Mouse (Mus musculus): ENCODE data around the gene Jaml.

Gene Jaml

DNA sequence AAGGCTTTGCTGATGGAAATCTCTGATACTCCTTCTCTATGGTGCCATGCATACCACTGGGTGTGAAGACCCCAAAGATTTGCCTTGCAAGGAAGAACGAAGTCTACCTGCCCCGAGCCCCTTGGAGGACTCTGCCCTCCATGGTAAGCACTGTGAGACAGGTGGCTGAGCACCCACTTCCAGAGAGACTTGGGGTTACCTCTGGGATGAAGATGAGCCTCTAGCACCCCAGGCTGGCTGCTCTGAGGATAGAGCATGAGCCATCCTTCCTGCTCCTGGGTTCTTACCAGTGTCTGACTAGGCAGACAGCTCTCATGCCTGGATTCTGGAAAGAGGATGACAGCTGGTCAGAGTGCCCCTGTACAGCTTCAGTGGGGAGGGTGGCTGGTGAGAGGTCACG is 51.1 kb downstream of the Jaml start:
- no peak for TF ChIP-seq GATA4 (IDR thresholded peaks at IDR 0.05; ENCODE audit: insufficient replicate concordance, low read length)

DNA sequence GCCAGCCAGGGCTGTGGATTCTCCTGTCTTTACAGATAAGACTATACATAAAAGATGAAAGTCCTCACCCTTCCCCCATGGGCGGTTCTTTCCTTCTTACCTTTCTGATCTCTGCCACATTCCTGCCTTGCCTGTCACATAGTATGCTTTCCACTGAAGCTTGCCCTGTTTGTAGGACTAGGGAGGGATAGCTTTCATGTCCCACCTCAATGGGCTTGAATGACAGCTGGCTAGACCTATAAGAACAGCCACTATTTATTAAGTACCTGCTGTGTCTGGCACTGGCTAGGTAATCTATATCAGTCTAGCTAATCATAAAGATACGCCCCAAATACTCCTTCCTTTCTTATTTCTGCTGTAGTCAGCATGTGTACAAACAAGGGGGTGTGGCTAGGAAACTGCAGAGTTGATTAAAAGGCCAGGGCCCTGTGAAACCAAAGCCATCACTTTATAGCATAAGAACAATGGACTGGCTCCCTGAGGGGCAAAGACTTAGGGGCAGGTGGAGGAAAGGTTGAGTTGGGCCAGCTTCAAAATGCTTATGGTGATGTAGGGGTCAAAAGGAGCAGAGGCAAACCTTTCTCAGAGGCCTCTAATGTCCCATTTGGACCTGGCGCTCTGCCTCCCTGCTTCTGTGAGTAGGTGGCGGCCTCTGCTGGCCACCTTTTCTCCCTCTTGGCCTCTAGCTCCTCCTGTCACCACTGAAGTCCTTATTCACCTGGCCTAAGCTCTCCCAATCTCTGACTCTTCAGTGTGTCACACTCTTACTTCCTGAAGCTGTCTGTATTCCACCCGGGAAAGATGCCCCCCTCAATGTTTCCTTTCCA is 54.7 kb downstream of the Jaml start:
- TF ChIP-seq GATA4 (IDR thresholded peaks at IDR 0.05; ENCODE audit: insufficient replicate concordance, low read length), result no peak

DNA sequence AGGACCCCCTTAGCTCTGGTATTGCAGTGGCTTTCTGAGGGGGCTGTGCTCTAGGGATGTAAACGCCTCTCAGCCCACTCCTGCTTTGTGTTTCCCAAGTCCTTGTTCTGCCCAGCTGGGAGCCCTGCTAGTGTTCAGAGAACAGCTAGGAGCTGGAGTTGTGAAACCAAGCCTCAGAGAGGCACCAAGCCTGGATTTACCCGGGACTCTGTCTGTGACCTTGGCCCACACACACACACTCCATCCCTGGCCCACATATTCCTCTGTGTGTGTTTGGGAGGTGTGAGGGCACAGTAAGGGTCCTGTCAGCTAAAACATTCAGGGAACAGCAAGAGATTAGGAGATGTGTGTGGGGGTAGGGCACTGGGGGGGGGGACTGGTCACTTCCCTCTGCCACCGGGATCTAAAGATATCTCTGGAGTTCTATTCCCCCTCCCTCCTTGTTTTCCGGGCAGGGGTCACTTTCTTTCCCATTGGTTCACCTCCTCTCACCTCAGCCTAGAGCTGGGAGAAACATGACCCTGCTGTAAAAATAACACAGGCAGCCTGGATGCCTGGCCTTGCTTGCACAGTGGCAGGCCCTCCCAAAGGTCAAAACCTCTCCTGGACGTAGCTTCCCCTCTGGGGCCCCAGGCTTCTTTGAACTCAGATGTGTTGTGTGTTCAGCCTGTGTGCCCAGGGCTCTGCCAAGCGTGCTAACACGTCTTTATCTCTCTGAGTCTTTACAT is 57.6 kb downstream of the Jaml start:
- no peak for TF ChIP-seq GATA4 (IDR thresholded peaks at IDR 0.05; ENCODE audit: insufficient replicate concordance, low read length)

DNA sequence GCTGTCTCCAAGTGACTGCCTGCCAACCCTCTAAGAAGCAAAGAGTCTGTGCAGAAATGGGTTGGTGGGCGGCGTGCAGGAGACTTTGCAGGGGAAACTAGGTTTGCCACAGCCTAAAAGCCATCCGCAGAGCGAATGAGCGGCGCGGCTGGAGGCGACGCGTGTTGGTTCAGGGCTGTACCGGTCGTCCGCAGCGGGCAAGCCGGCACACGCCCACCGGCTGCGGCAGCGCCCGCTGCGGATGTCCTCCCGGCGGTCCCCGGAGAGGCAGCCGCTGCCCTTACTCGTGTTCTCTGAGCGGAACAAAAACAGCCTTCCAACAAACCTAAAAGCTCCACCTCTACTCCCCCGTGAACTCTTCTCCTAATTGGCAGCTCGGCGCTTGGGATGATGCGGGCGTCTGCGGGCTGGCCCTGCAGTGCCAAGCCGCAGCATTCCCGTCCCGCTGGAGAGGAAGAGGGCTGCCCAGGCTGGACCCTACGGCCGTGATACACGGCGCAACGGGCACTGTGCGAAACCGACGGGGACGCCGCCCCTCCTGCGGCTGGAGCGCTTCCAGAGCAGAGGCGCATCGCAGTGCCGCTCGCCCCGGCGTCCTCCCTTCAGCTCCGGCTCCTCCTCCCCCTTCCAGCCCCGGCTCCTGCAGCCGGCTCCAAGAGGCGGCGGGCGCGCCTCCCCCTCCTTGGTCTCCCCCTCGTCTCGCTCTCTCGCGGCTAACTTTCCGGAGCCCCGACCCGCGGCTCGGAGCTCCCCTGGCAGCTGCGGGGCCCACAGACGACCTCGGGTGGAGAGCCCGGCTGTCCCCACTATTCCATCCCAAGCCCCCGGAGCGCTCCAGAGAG is 59.4 kb downstream of the Jaml start, which contains the start of gene Scn4b:
Scn4b (plus strand) TSS at position 205 of the 842 bp plus-strand sequence.
- TF ChIP-seq GATA4 (IDR thresholded peaks at IDR 0.05; ENCODE audit: insufficient replicate concordance, low read length), result no peak

DNA sequence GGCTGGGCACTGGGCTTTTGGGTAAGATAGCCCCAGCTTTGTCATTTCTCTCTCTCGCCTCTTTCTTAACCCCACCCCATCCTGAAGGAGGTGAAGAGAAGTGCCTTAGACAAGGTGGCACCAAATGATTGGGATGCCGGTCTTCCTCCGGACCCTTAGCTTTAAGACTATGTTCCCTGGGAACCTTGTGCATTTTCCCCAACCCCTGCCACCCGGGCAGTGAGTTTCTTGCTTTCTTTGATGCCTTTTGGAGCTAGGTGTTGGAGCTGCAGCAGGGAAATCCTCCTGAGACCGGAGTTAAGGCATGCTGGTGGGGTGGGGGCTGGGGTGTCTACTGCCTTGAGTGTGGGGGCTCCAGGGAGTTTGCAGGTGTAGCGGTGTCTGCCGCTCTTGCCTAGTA is 60.1 kb downstream of the Jaml start:
- TF ChIP-seq GATA4 (IDR thresholded peaks at IDR 0.05; ENCODE audit: insufficient replicate concordance, low read length), result no peak

DNA sequence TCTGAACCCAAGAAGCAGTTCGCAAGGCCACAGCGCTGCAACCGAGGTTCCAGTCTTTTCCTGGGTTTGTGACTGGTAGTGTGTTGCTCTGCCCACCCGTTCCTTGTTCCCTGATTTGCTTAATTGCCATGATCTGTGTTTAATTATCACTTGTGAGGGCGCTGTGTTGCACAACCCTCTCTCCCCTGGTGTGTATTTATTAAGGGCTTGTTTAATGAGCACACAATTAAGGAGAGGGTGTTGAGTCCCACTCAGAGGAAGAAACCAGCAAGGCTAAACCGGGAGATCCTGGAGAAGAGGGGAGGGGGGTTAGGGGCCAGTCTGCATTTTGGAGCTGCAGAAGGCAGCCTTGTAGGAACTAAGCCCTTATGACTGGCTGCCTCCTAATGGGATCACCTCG is 62.0 kb downstream of the Jaml start:
- TF ChIP-seq GATA4 (IDR thresholded peaks at IDR 0.05; ENCODE audit: insufficient replicate concordance, low read length), result no peak

DNA sequence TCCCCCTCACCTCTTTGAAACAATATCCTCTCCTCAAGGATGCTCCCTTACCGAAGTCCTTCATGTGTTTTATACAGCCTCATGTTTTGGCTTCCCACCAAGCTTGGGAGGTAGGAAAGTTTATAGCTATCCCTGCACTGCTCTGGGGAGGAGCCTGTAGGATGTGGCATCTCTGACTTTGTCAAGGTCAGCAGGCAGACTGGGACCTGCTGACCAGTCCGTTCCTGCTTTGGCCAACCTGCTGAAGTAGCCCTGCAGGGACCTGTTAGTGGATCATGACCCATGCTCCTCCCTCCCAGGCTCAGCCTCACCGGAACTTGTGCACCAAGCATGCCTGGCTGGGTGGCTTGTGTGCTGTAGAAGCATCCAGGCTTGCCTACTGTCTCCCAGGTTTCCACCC is 63.7 kb downstream of the Jaml start:
- no peak for TF ChIP-seq GATA4 (IDR thresholded peaks at IDR 0.05; ENCODE audit: insufficient replicate concordance, low read length)

DNA sequence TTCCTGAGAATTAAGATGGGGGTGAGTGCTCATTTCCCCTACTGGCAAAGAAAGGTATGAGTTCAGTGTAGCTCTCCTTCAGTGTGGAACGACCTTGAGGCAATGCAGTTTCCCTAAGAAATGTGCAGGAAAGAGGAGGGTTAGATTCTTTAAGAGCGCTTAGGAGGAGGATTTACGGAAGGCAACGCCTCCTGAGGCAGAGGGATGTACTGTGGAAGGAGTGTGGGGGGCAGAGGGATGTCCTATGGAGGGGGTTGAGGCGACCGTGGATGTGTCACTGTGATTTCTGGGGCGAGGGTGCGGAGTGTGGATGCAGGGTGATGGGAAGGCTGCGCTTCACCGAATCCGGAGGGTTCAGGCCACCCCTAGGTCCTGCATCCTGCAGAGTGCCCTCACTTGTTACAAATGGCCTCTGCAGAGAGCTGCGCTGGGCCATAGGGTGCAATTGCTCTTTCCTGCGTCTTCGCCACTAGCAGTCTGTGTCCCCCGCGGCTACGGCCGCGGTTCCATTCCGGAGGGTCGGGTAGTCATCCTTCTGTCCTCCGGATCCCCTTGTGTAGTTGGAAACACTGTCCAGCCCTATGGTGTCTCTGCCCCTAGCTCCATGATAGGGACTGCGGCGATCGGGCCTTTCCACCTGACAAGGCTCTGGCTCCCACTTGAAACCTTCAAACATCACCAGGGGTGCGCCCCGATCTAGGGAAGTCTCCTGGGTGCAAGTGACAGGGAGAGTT is 66.7 kb downstream of the Jaml start:
- TF ChIP-seq GATA4 (IDR thresholded peaks at IDR 0.05; ENCODE audit: insufficient replicate concordance, low read length), result no peak

DNA sequence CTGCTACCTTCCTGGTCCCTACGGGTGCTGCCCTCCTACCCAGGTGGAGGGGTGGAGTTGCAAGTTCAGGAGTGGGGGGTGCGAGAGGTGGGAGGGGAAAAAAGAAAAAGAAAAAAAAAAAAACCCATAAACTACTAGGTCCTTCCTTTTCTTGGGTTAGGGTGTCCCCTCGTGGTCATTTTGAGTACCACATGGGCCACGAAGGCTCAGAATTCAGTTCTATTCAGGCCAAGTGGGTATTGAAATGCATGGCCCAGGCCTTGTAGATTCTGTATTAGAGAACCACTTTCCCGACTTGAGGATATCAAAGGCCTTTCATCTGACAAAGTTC is 67.2 kb downstream of the Jaml start:
- TF ChIP-seq GATA4 (IDR thresholded peaks at IDR 0.05; ENCODE audit: insufficient replicate concordance, low read length), result no peak

DNA sequence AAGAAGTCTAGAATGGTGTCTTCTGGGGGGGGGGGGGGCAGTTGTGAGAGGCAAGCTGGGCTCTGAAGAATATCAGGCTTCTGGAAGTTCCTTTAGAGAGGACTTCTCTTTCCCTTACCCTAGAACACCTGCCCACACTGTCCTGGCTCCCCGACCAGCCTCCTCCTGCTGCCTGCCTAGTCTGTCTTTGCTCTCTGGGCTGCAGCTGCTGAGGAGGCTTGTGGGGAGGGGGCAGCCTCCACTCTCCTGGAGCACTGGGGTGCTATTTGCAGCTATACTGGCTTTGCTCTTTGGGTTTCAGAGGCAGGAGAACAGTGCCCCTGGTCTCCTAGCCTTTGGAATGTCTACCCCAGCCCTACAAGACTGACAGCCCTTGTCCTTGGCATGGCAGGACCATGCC is 72.0 kb downstream of the Jaml start:
- TF ChIP-seq GATA4 (IDR thresholded peaks at IDR 0.05; ENCODE audit: insufficient replicate concordance, low read length), result no peak

DNA sequence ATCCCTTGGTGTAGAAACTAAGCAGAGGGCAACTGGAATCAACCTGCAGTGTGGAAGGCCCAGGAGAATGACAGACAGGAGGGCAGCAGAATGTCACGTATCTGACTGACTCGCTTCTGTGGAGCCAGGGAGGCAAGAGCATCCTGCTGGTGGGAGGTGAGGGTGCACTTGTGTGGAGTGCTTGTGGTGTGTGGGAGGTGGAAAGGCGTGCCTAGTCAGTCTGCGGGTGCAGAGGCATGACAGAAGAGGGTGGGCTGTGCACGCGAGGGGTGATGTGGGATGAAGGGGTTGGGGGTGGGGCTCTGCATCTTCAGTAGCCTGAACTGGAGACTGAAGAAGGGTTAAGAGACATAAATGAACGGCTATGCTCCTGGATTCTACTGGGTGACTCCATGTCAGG is 74.4 kb downstream of the Jaml start:
- TF ChIP-seq GATA4 (IDR thresholded peaks at IDR 0.05; ENCODE audit: insufficient replicate concordance, low read length), result no peak
